Mouse (Mus musculus) cerebellum, adult 18-20 months (tissue): ENCODE data around the gene Elfn1.
"Not testable (repeated sequence)": the region's sequence is repeated elsewhere in the genome, so short reads cannot be mapped to it uniquely, and the experiment has no call there.

Experiments
- DNase-seq, 2 experiments: peaks; one replicate each; pipeline ENCODE4 v3.0.0; 2021

Gene Elfn1

GRCm38 (mm10) chr5:139976584-139976983 is 68.8 kb downstream of the Elfn1 start:
- no peak for DNase-seq

GRCm38 (mm10) chr5:139977476-139977875 is 69.7 kb downstream of the Elfn1 start:
- no peak for DNase-seq

GRCm38 (mm10) chr5:139978525-139979276 is 71.0 kb downstream of the Elfn1 start:
- no peak for DNase-seq

GRCm38 (mm10) chr5:139979371-139979770 is 71.6 kb downstream of the Elfn1 start:
- DNase-seq = no peak

- DNase-seq = no peak
Observed at GRCm38 (mm10) chr5:139981976-139982375, 74.2 kb downstream of the Elfn1 start.

- DNase-seq = no peak
Observed at GRCm38 (mm10) chr5:139985073-139985746, 77.5 kb downstream of the Elfn1 start.

- DNase-seq = no peak
Observed at GRCm38 (mm10) chr5:139991531-139991930, 83.8 kb downstream of the Elfn1 start.

- not testable (repeated sequence) for DNase-seq
Observed at GRCm38 (mm10) chr5:139998321-139998720, 90.6 kb downstream of the Elfn1 start.

- DNase-seq = no peak
Observed at GRCm38 (mm10) chr5:139998916-139999315, 91.2 kb downstream of the Elfn1 start.

GRCm38 (mm10) chr5:140002541-140002940 is 94.8 kb downstream of the Elfn1 start:
- DNase-seq = no peak

GRCm38 (mm10) chr5:140006861-140007260 is 99.1 kb downstream of the Elfn1 start:
- DNase-seq = no peak

- DNase-seq = no peak
Observed at GRCm38 (mm10) chr5:140007656-140008522, 100.1 kb downstream of the Elfn1 start.

GRCm38 (mm10) chr5:140008523-140008806 is 100.7 kb downstream of the Elfn1 start:
- DNase-seq = no peak

- no peak for DNase-seq
Observed at GRCm38 (mm10) chr5:140009083-140009655, 101.4 kb downstream of the Elfn1 start.

GRCm38 (mm10) chr5:140010405-140010804 is 102.7 kb downstream of the Elfn1 start:
- no peak for DNase-seq

GRCm38 (mm10) chr5:140012286-140012967 is 104.7 kb downstream of the Elfn1 start:
- no peak for DNase-seq

- no peak for DNase-seq
Observed at GRCm38 (mm10) chr5:140013652-140014051, 105.9 kb downstream of the Elfn1 start.

- no peak for DNase-seq
Observed at GRCm38 (mm10) chr5:140016896-140017295, 109.2 kb downstream of the Elfn1 start.

GRCm38 (mm10) chr5:140018780-140019179 is 111.0 kb downstream of the Elfn1 start:
- DNase-seq = no peak

- no peak for DNase-seq
Observed at GRCm38 (mm10) chr5:140019616-140020015, 111.9 kb downstream of the Elfn1 start.

GRCm38 (mm10) chr5:140021755-140022154 is 114.0 kb downstream of the Elfn1 start:
- DNase-seq = peak; percentile 64 to 69

GRCm38 (mm10) chr5:140022861-140023260 is 115.1 kb downstream of the Elfn1 start:
- DNase-seq = no peak
